20 mouse cellular contexts compared by ENCODE assay signal in genomic region chr14:18240132-18240531, GRCm38 (mm10). TPM values are rescaled to one million over a fixed set of nuclear protein-coding genes. Genes with fewer than 3 reads are reported as not detected.
DNase-seq lines count a peak whose midpoint lies in the region; ATAC-seq and TF ChIP-seq lines count a peak whose summit lies in the region.
"Had no signal": no experiment of that assay in that cellular context is flagged by ENCODE, and none has a peak within 500 bp of the region (broad histone marks: within the 10 kb centered on the region; RNA-seq: fewer than 3 reads in every experiment).

No protein-coding gene starts in this region.

- no peak overlapping the region for H3K27ac ChIP-seq in heart, embryonic 13.5 days (replicated peaks)
- H3K27ac ChIP-seq in limb, embryonic 13.5 days: no peak overlapping the region
- no peak overlapping the region for H3K27ac ChIP-seq in limb, embryonic 10.5 days
- H3K27ac ChIP-seq in ES-Bruce4 (ENCODE audit: insufficient read depth, low read length): no peak overlapping the region

- no peak for TF ChIP-seq CTCF in ES-Bruce4 (IDR thresholded peaks at IDR 0.05; ENCODE audit: low read depth, low read length)

- WGBS in heart, embryonic 13.5 days: 53% methylated on average over 7 of the region's 7 CpGs
- 74% methylated on average over 7 of the region's 7 CpGs for WGBS in limb, embryonic 13.5 days
- 75% methylated on average over 7 of the region's 7 CpGs for WGBS in limb, embryonic 10.5 days

- H3K4me3 ChIP-seq in heart, embryonic 13.5 days: no peak overlapping the region
- no peak overlapping the region for H3K4me3 ChIP-seq in limb, embryonic 13.5 days
- no peak overlapping the region for H3K4me3 ChIP-seq in limb, embryonic 10.5 days
- H3K4me3 ChIP-seq in ES-Bruce4 (ENCODE audit: low read depth, low read length): no peak overlapping the region

- no peak for ATAC-seq in heart, embryonic 13.5 days (ENCODE audit: extremely low read depth, insufficient number of reproducible peaks, low FRiP score, low TSS enrichment)
- ATAC-seq in limb, embryonic 13.5 days (ENCODE audit: low FRiP score, low read depth): no peak

- intact Hi-C loops in heart, postnatal 10 days (cut with DNase I): no loop called here

- peak; percentile 69 for DNase-seq in cerebellum, adult 9-10 months
- no peak for DNase-seq in cerebellum, postnatal 10 days
- DNase-seq in heart, postnatal 10 days: no peak
- no peak for DNase-seq in limb, embryonic 10.5 days (ENCODE audit: low spot score)
- DNase-seq in embryo, embryonic 9.5 days (ENCODE audit: extremely low spot score): no peak
- DNase-seq: adrenal gland, postnatal 14 days; B cell, adult 2 months; cerebellum, adult 11-12 months; cerebellum, postnatal 25 days; forebrain, postnatal 0 days; gastrocnemius, postnatal 25 days; heart, adult 18-20 months; heart, postnatal 14 days had no signal

- no peak for TF ChIP-seq POLR2A in ES-Bruce4 (IDR thresholded peaks at IDR 0.05; ENCODE audit: insufficient read depth, low read length)

- H3K27me3 ChIP-seq in heart, embryonic 13.5 days (replicated peaks): no peaks in the 10 kb centered on the region
- no peaks in the 10 kb centered on the region for H3K27me3 ChIP-seq in limb, embryonic 13.5 days
- no peaks in the 10 kb centered on the region for H3K27me3 ChIP-seq in limb, embryonic 10.5 days (ENCODE audit: low read depth, poor library complexity, severe bottlenecking)
- H3K27me3 ChIP-seq in ES-Bruce4 (ENCODE audit: control insufficient read depth, insufficient read depth, low read length, poor library complexity, severe bottlenecking): no peaks in the 10 kb centered on the region
- H3K27me3 ChIP-seq: embryonic facial prominence, embryonic 13.5 days; forebrain, embryonic 12.5 days; hindbrain, embryonic 13.5 days; Patski had no signal

- no peaks in the 10 kb centered on the region for H3K9me3 ChIP-seq in heart, embryonic 13.5 days
- H3K9me3 ChIP-seq in limb, embryonic 13.5 days: no peaks in the 10 kb centered on the region
- H3K9me3 ChIP-seq in limb, embryonic 10.5 days (replicated peaks): no peaks in the 10 kb centered on the region
- no peaks in the 10 kb centered on the region for H3K9me3 ChIP-seq in ES-Bruce4 (replicated peaks; ENCODE audit: control insufficient read depth, insufficient read depth, low read length, poor library complexity, severe bottlenecking)
- H3K9me3 ChIP-seq: embryonic facial prominence, embryonic 13.5 days; forebrain, embryonic 12.5 days; hindbrain, embryonic 13.5 days had no signal

- 0 out of 2 replicates have a peak overlapping the region, but pooled peaks have one; percentile 88 for H3K9ac ChIP-seq in heart, embryonic 13.5 days
- H3K9ac ChIP-seq in limb, embryonic 13.5 days: no peak overlapping the region
- peak overlapping the region; percentile 10; the same call in 1 of the 2 replicates for H3K9ac ChIP-seq in ES-Bruce4 (ENCODE audit: low read depth, poor library complexity, severe bottlenecking)

- no peak for TF ChIP-seq EP300 in ES-Bruce4 (IDR thresholded peaks at IDR 0.05; ENCODE audit: insufficient read depth, low read depth, low read length)

- peaks cover 21% of the 10 kb centered on the region for H3K4me1 ChIP-seq in heart, embryonic 13.5 days
- peaks cover 4% of the 10 kb centered on the region; the same call in 1 of the 2 replicates for H3K4me1 ChIP-seq in limb, embryonic 13.5 days
- peaks cover 6% of the 10 kb centered on the region; the same call in 1 of the 2 replicates for H3K4me1 ChIP-seq in limb, embryonic 10.5 days
- no peaks in the 10 kb centered on the region for H3K4me1 ChIP-seq in ES-Bruce4 (ENCODE audit: control insufficient read depth, insufficient read depth, low read length)
- H3K4me1 ChIP-seq: embryonic facial prominence, embryonic 13.5 days; hindbrain, embryonic 13.5 days had no signal

- H3K36me3 ChIP-seq in heart, embryonic 13.5 days: no peaks in the 10 kb centered on the region
- H3K36me3 ChIP-seq in limb, embryonic 13.5 days: no peaks in the 10 kb centered on the region
- no peaks in the 10 kb centered on the region for H3K36me3 ChIP-seq in limb, embryonic 10.5 days
- H3K36me3 ChIP-seq in ES-Bruce4 (ENCODE audit: control insufficient read depth, insufficient read depth, low read length, poor library complexity, severe bottlenecking): no peaks in the 10 kb centered on the region
- H3K36me3 ChIP-seq: embryonic facial prominence, embryonic 13.5 days; forebrain, embryonic 12.5 days; hindbrain, embryonic 13.5 days had no signal

- H3K4me2 ChIP-seq in heart, embryonic 13.5 days: peak overlapping the region; percentile 78
- H3K4me2 ChIP-seq in limb, embryonic 13.5 days (replicated peaks): 0 out of 2 replicates have a peak overlapping the region, but pooled peaks have one; percentile 80

RNA-seq across cellular contexts. Expression of gene Nr1d2, which starts 1.2 kb away (rescaled TPM):
- 10.0 and 10.9 TPM in 2 replicates for polyA plus RNA-seq in heart, embryonic 13.5 days (2015; fragmentation: Nextera tagmentation; extraction: Ambion mirVana)
- total RNA-seq in heart, postnatal 10 days (2021): 10 to 100 TPM; 47.2 to 48.0 TPM
- polyA plus RNA-seq in limb, embryonic 13.5 days (2015; fragmentation: Nextera tagmentation; extraction: Ambion mirVana): 5.4 and 5.6 TPM in 2 replicates
- 4.0 and 5.0 TPM in 2 replicates for polyA plus RNA-seq in limb, embryonic 10.5 days (2016; fragmentation: Nextera tagmentation; extraction: Ambion mirVana)
- 16.1 and 16.3 TPM in 2 replicates for polyA plus RNA-seq in ES-Bruce4 (2011; ENCODE audit: insufficient read depth, insufficient read length, low read depth, missing spikeins)

RNA-seq across cellular contexts. Expression of gene Nkiras1, which starts 30.8 kb away (rescaled TPM):
- 17.1 and 20.5 TPM in 2 replicates for polyA plus RNA-seq in heart, embryonic 13.5 days (2015; fragmentation: Nextera tagmentation; extraction: Ambion mirVana)
- 10 to 100 TPM; 28.2 to 29.6 TPM for total RNA-seq in heart, postnatal 10 days (2021)
- polyA plus RNA-seq in limb, embryonic 13.5 days (2015; fragmentation: Nextera tagmentation; extraction: Ambion mirVana): 23.4 and 24.6 TPM in 2 replicates
- 10.0 and 11.1 TPM in 2 replicates for polyA plus RNA-seq in limb, embryonic 10.5 days (2016; fragmentation: Nextera tagmentation; extraction: Ambion mirVana)
- polyA plus RNA-seq in ES-Bruce4 (2011; ENCODE audit: insufficient read depth, insufficient read length, low read depth, missing spikeins): 15.5 and 16.6 TPM in 2 replicates

RNA-seq across cellular contexts. Expression of gene Rpl15, which starts 31.1 kb away (rescaled TPM):
- 267 and 295 TPM in 2 replicates for polyA plus RNA-seq in heart, embryonic 13.5 days (2015; fragmentation: Nextera tagmentation; extraction: Ambion mirVana)
- 100 to 1,000 TPM; 793 to 803 TPM for total RNA-seq in heart, postnatal 10 days (2021)
- polyA plus RNA-seq in limb, embryonic 13.5 days (2015; fragmentation: Nextera tagmentation; extraction: Ambion mirVana): 389 and 402 TPM in 2 replicates
- 460 and 562 TPM in 2 replicates for polyA plus RNA-seq in limb, embryonic 10.5 days (2016; fragmentation: Nextera tagmentation; extraction: Ambion mirVana)
- polyA plus RNA-seq in ES-Bruce4 (2011; ENCODE audit: insufficient read depth, insufficient read length, low read depth, missing spikeins): 1,134 and 1,178 TPM in 2 replicates
